Mouse (Mus musculus) embryonic facial prominence, embryonic 10.5 days (tissue): Measurements from ENCODE around the gene Parp3. TPM values are rescaled to one million over a fixed set of nuclear protein-coding genes. Genes with fewer than 3 reads are reported as not detected.
A peak's percentile ranks its signal among the peaks of the same experiment; 100 is the strongest.

ENCODE experiments used
- DNase-seq: peaks from one replicate; pipeline ENCODE4 v3.0.0-alpha.2; 2017; ENCODE audit warnings: low spot score
- H3K27ac ChIP-seq: fragments of 300-500 bp; sonication (generic); replicated peaks from 2 replicates; pipeline ENCODE4 v1.5.1; 2016; ENCODE audit warnings: mild to moderate bottlenecking
- H3K27me3 ChIP-seq: fragments of 300-500 bp; sonication (generic); replicated peaks from 2 replicates; pipeline ENCODE4 v1.6.1; 2016; ENCODE audit warnings: low read depth, mild to moderate bottlenecking; ENCODE audit not compliant: poor library complexity, severe bottlenecking
- H3K36me3 ChIP-seq: fragments of 300-500 bp; sonication (generic); replicated peaks from 2 replicates; pipeline ENCODE4 v1.6.1; 2016; ENCODE audit warnings: mild to moderate bottlenecking, moderate library complexity
- H3K4me1 ChIP-seq: fragments of 300-500 bp; sonication (generic); 2 replicates; pipeline ENCODE4 v1.6.1; 2016
- H3K4me3 ChIP-seq: fragments of 300-500 bp; sonication (generic); 2 replicates; pipeline ENCODE4 v1.5.1; 2016; ENCODE audit warnings: mild to moderate bottlenecking, moderate library complexity
- H3K9me3 ChIP-seq: fragments of 300-500 bp; sonication (generic); 2 replicates; pipeline ENCODE4 v1.6.1; 2016; ENCODE audit warnings: mild to moderate bottlenecking
- WGBS: fragments of 180-500 bp; shearing (Covaris S2); methylation state at CpG from one replicate; pipeline ENCODE4 v1.1.7; 2016; 5-methylcytosine and 5-hydroxymethylcytosine counted together
- polyA plus RNA-seq: library from polyadenylated mRNA; unstranded; fragments of >200 nt; fragmentation: Nextera tagmentation; extraction: Ambion mirVana; gene quantifications from 2 replicates; pipeline ENCODE4 v1.2.1, GENCODE M21; 2016

The Parp3 gene
- polyA plus RNA-seq, 1 experiment from 2014 or later: 3.2 TPM

- Histone ChIP-seq H3K36me3 (peaks cover 73% of the 10 kb centered on the region), H3K9me3 (no peaks in the 10 kb centered on the region), H3K27me3 (no peaks in the 10 kb centered on the region), H3K27ac (no peak overlapping the region), H3K4me1 (peaks cover 3% of the 10 kb centered on the region), H3K4me3 (no peak overlapping the region)
- 94% methylated on average over 10 of the region's 10 CpGs for WGBS
- DNase-seq: no peak
These were observed 6.4 kb upstream of the Parp3 start for GRCm38 (mm10) chr9:106483136-106483535.

GRCm38 (mm10) chr9:106482578-106483115 lies 5.9 kb upstream of the Parp3 start:
- H3K36me3 ChIP-seq: peaks cover 73% of the 10 kb centered on the region
- DNase-seq: no peak

GRCm38 (mm10) chr9:106481676-106482075 lies 4.9 kb upstream of the Parp3 start:
- no peaks in the 10 kb centered on the region for H3K9me3 ChIP-seq
- H3K27ac ChIP-seq: no peak overlapping the region
- H3K27me3 ChIP-seq: no peaks in the 10 kb centered on the region
- H3K4me3 ChIP-seq: no peak overlapping the region
- DNase-seq: no peak
- peaks cover 13% of the 10 kb centered on the region for H3K4me1 ChIP-seq
- 93% methylated on average over 13 of the region's 13 CpGs for WGBS
- H3K36me3 ChIP-seq: peaks cover 73% of the 10 kb centered on the region

More at GRCm38 (mm10) chr9:106482578-106483115, 5.9 kb upstream of the Parp3 start:
- Histone ChIP-seq H3K4me1 (peaks cover 8% of the 10 kb centered on the region), H3K4me3 (no peak overlapping the region), H3K27me3 (no peaks in the 10 kb centered on the region), H3K9me3 (no peaks in the 10 kb centered on the region), H3K27ac (no peak overlapping the region)
- WGBS: 92% methylated on average over 17 of the region's 17 CpGs

- 92% methylated on average over 15 of the region's 15 CpGs for WGBS
- no peak overlapping the region for H3K4me3 ChIP-seq
- H3K27me3 ChIP-seq: no peaks in the 10 kb centered on the region
- DNase-seq: no peak
- peaks cover 19% of the 10 kb centered on the region for H3K4me1 ChIP-seq
- peaks cover 68% of the 10 kb centered on the region for H3K36me3 ChIP-seq
- no peak overlapping the region for H3K27ac ChIP-seq
- no peaks in the 10 kb centered on the region for H3K9me3 ChIP-seq
These were observed 4.3 kb upstream of the Parp3 start for GRCm38 (mm10) chr9:106481075-106481474.

- peaks cover 24% of the 10 kb centered on the region for H3K4me1 ChIP-seq
- DNase-seq: no peak
- no peaks in the 10 kb centered on the region for H3K27me3 ChIP-seq
- no peak overlapping the region for H3K4me3 ChIP-seq
- H3K27ac ChIP-seq: no peak overlapping the region
- H3K9me3 ChIP-seq: no peaks in the 10 kb centered on the region
- peaks cover 62% of the 10 kb centered on the region for H3K36me3 ChIP-seq
- 93% methylated on average over 7 of the region's 7 CpGs for WGBS
These were observed 3.8 kb upstream of the Parp3 start for GRCm38 (mm10) chr9:106480541-106480940.

GRCm38 (mm10) chr9:106478101-106478500 lies 1.4 kb upstream of the Parp3 start:
- no peak overlapping the region for H3K27ac ChIP-seq
- no peaks in the 10 kb centered on the region for H3K9me3 ChIP-seq
- WGBS: 81% methylated on average over 9 of the region's 9 CpGs
- H3K4me3 ChIP-seq: peak overlapping the region; percentile 81
- H3K27me3 ChIP-seq: no peaks in the 10 kb centered on the region
- peaks cover 38% of the 10 kb centered on the region for H3K36me3 ChIP-seq
- H3K4me1 ChIP-seq: peaks cover 48% of the 10 kb centered on the region
- DNase-seq: no peak

- no peaks in the 10 kb centered on the region for H3K9me3 ChIP-seq
- no peak for DNase-seq
- H3K4me3 ChIP-seq: peak overlapping the region; percentile 81
- peaks cover 52% of the 10 kb centered on the region for H3K4me1 ChIP-seq
- WGBS: 5% methylated on average over 16 of the region's 16 CpGs
- H3K36me3 ChIP-seq: peaks cover 34% of the 10 kb centered on the region
- H3K27ac ChIP-seq: peak overlapping the region; percentile 68
- no peaks in the 10 kb centered on the region; the same call in 1 of the 2 replicates for H3K27me3 ChIP-seq
These were observed 900 bp upstream of the Parp3 start for GRCm38 (mm10) chr9:106477649-106478048.

- WGBS: 36% methylated on average over 16 of the region's 16 CpGs
- peak overlapping the region; percentile 68 for H3K27ac ChIP-seq
- peak overlapping the region; percentile 81 for H3K4me3 ChIP-seq
- peaks cover 2% of the 10 kb centered on the region; the same call in 1 of the 2 replicates for H3K27me3 ChIP-seq
- H3K4me1 ChIP-seq: peaks cover 66% of the 10 kb centered on the region
- peaks cover 22% of the 10 kb centered on the region for H3K36me3 ChIP-seq
- no peaks in the 10 kb centered on the region for H3K9me3 ChIP-seq
- no peak for DNase-seq
These were observed 486 bp downstream of the Parp3 start for GRCm38 (mm10) chr9:106476002-106476923.

- H3K4me3 ChIP-seq: peak within 1 kb of the TSS; percentile 81
- peaks cover 6% of the 10 kb centered on the region; the same call in 1 of the 2 replicates for H3K27me3 ChIP-seq
- peaks cover 69% of the 10 kb centered on the region for H3K4me1 ChIP-seq
- H3K9me3 ChIP-seq: no peaks in the 10 kb centered on the region
- peak within 1 kb of the TSS; percentile 77 for H3K27ac ChIP-seq
- no peak for DNase-seq
- peaks cover 15% of the 10 kb centered on the region for H3K36me3 ChIP-seq
- WGBS: 88% methylated on average over 10 of the region's 10 CpGs
These were observed 1.1 kb downstream of the Parp3 start, which contains the start of gene Rrp9 for GRCm38 (mm10) chr9:106475663-106476001. Gene Rrp9 (plus strand): TSS chr9:106475963.

- no peak for DNase-seq
- H3K4me3 ChIP-seq: peak overlapping the region; percentile 35
- no peaks in the 10 kb centered on the region for H3K9me3 ChIP-seq
- H3K36me3 ChIP-seq: peaks cover 9% of the 10 kb centered on the region
- H3K27me3 ChIP-seq: peaks cover 6% of the 10 kb centered on the region; the same call in 1 of the 2 replicates
- peak overlapping the region; percentile 77 for H3K27ac ChIP-seq
- H3K4me1 ChIP-seq: peaks cover 70% of the 10 kb centered on the region
- 63% methylated on average over 7 of the region's 7 CpGs for WGBS
These were observed 1.7 kb downstream of the Parp3 start for GRCm38 (mm10) chr9:106475046-106475445.

GRCm38 (mm10) chr9:106474456-106474855 lies 2.3 kb downstream of the Parp3 start:
- 3% methylated on average over 6 of the region's 6 CpGs for WGBS
- peaks cover 6% of the 10 kb centered on the region; the same call in 1 of the 2 replicates for H3K27me3 ChIP-seq
- no peaks in the 10 kb centered on the region for H3K9me3 ChIP-seq
- peak overlapping the region; percentile 77 for H3K27ac ChIP-seq
- peak; percentile 89 for DNase-seq
- H3K4me3 ChIP-seq: peak overlapping the region; percentile 35
- peaks cover 4% of the 10 kb centered on the region for H3K36me3 ChIP-seq
- peaks cover 76% of the 10 kb centered on the region for H3K4me1 ChIP-seq

GRCm38 (mm10) chr9:106473753-106474105 lies 3.0 kb downstream of the Parp3 start:
- Histone ChIP-seq H3K9me3 (no peaks in the 10 kb centered on the region), H3K4me3 (no peak overlapping the region), H3K27ac (peak overlapping the region; percentile 77), H3K4me1 (peaks cover 80% of the 10 kb centered on the region), H3K36me3 (no peaks in the 10 kb centered on the region), H3K27me3 (peaks cover 6% of the 10 kb centered on the region; the same call in 1 of the 2 replicates)
- 77% methylated on average over 5 of the region's 5 CpGs for whole genome bisulfite sequencing
- no peak for DNase-seq
